Mouse (Mus musculus) embryonic fibroblast, embryonic 13.5 days (primary cell): ENCODE measurements around the gene Kpna2.

Source experiments
- CTCF ChIP-seq: IDR thresholded peaks from 2 replicates; pipeline ENCODE4 v1.5.1; 2011; ENCODE audit warnings: mild to moderate bottlenecking, control low read depth, low read length, moderate library complexity, borderline replicate concordance; ENCODE audit not compliant: insufficient read depth
- POLR2A ChIP-seq: IDR thresholded peaks from 2 replicates; pipeline ENCODE4 v1.6.1; 2011; ENCODE audit warnings: low read depth, mild to moderate bottlenecking, control low read depth, low read length, moderate library complexity

GRCm38 (mm10) chr11:107039417-107039816, 40.1 kb upstream of the Kpna2 start:
- TF ChIP-seq POLR2A: no peak
- TF ChIP-seq CTCF: no peak
